Mouse (Mus musculus) midbrain, embryonic 14.5 days (tissue): ENCODE measurements around the gene Msh4. TPM values are rescaled to one million over a fixed set of nuclear protein-coding genes. Genes with fewer than 3 reads are reported as not detected.

ENCODE experiments used
- ATAC-seq: fragments of 200-750 bp; cut with Nextera tagmentation; 2 replicates; pipeline ENCODE4 v1.8.0; 2017; ENCODE audit warnings: moderate number of reproducible peaks, moderate library complexity; ENCODE audit not compliant: low FRiP score, low TSS enrichment
- DNase-seq: peaks from one replicate; pipeline ENCODE4 v3.0.0-alpha.2; 2015
- H3K27ac ChIP-seq: fragments of 300-500 bp; sonication (generic); replicated peaks from 2 replicates; pipeline ENCODE4 v1.5.1; 2014; ENCODE audit warnings: mild to moderate bottlenecking, low read depth, low read length, moderate library complexity
- H3K27me3 ChIP-seq: fragments of 300-500 bp; sonication (generic); 2 replicates; pipeline ENCODE4 v1.6.1; 2014; ENCODE audit warnings: low read length, control low read depth, mixed read lengths; ENCODE audit not compliant: control insufficient read depth, insufficient read depth
- H3K36me3 ChIP-seq: fragments of 300-500 bp; sonication (generic); 2 replicates; pipeline ENCODE4 v1.6.1; 2014; ENCODE audit warnings: low read length, control low read depth; ENCODE audit not compliant: control insufficient read depth, insufficient read depth
- H3K4me1 ChIP-seq: fragments of 300-500 bp; sonication (generic); 2 replicates; pipeline ENCODE4 v1.6.1; 2014; ENCODE audit warnings: mild to moderate bottlenecking, antibody characterized with exemption, low read length, control low read depth; ENCODE audit not compliant: control insufficient read depth, insufficient read depth
- H3K4me2 ChIP-seq: fragments of 300-500 bp; sonication (generic); 2 replicates; pipeline ENCODE4 v1.6.1; 2014; ENCODE audit warnings: mild to moderate bottlenecking, low read length, moderate library complexity
- H3K4me3 ChIP-seq: fragments of 300-500 bp; sonication (generic); replicated peaks from 2 replicates; pipeline ENCODE4 v1.5.1; 2014; ENCODE audit warnings: low read depth, low read length
- H3K9ac ChIP-seq: fragments of 300-500 bp; sonication (generic); replicated peaks from 2 replicates; pipeline ENCODE4 v1.6.1; 2014; ENCODE audit warnings: mild to moderate bottlenecking, low read length, moderate library complexity
- H3K9me3 ChIP-seq: fragments of 300-500 bp; sonication (generic); 2 replicates; pipeline ENCODE4 v1.6.1; 2016; ENCODE audit warnings: low read length, control low read depth, mixed read lengths; ENCODE audit not compliant: control insufficient read depth
- WGBS: fragments of 180-500 bp; shearing (Covaris S2); extraction: QIAGEN DNeasy Blood & Tissue Kit; methylation state at CpG from one replicate; pipeline ENCODE4 v1.1.7; 2014; 5-methylcytosine and 5-hydroxymethylcytosine counted together
- polyA plus RNA-seq: library from polyadenylated mRNA; unstranded; fragments of >200 nt; fragmentation: Nextera tagmentation; extraction: Ambion mirVana; gene quantifications from 2 replicates; pipeline ENCODE4 v1.2.1, GENCODE M21; 2014

Gene Msh4
- polyA plus RNA-seq, 1 experiment from 2014 or later, result 0.16 TPM

DNA sequence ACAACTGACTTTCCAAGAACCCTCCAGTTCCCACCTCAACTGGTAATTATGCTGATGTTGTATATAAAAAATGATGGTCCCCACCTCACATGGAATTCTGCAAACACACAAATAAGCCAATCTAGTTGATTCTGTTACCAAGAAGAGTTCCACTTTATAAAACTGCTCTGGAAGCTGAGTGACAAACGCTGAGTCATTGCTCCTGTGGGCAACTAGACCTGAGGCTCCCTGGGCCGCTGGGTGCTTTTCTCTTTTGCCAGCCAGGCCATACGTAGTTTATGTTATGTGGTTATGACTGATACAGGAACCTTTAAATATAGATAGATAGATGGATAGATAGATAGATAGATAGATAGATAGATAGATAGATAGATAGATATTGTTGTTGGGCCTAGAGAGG lies 87.2 kb downstream of the Msh4 start:
- Histone ChIP-seq H3K4me2 (no peak overlapping the region), H3K4me3 (no peak overlapping the region), H3K27ac (no peak overlapping the region), H3K9ac (no peak overlapping the region), H3K9me3 (no peaks in the 10 kb centered on the region), H3K27me3 (no peaks in the 10 kb centered on the region), H3K4me1 (no peaks in the 10 kb centered on the region), H3K36me3 (no peaks in the 10 kb centered on the region)
- 97% methylated on average over 3 of the region's 3 CpGs for WGBS
- DNase-seq (no peak), ATAC-seq (no peak)

GRCm38 (mm10) chr3:153817376-153817890 lies 88.5 kb downstream of the Msh4 start:
- Histone ChIP-seq H3K4me3 (no peak overlapping the region), H3K36me3 (no peaks in the 10 kb centered on the region), H3K27me3 (no peaks in the 10 kb centered on the region), H3K9me3 (no peaks in the 10 kb centered on the region), H3K9ac (no peak overlapping the region), H3K4me1 (no peaks in the 10 kb centered on the region), H3K27ac (no peak overlapping the region), H3K4me2 (no peak overlapping the region)
- WGBS, result 90% methylated on average over 9 of the region's 9 CpGs
- DNase-seq, result no peak
- ATAC-seq, result no peak

DNA sequence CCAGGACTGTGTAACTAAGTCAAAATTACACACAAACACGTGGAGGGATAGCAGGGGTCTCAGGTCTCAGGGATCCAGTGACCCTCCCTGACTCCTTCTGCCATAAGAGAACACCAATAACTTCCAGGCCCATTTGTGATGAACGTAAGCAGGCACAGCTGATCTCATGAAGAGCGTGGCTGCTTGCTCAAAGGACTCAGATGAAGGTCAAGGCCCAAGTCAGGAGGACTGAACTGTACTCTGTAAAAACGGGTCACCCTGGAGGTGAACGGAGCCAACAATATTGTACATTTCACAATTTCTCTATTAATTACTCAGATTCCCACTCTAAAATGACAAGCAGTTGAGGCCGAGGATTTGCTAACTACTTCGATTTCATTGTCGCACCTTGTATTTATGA lies 91.9 kb downstream of the Msh4 start:
- Histone ChIP-seq H3K9me3 (no peaks in the 10 kb centered on the region), H3K4me3 (no peak overlapping the region), H3K36me3 (no peaks in the 10 kb centered on the region), H3K4me1 (no peaks in the 10 kb centered on the region), H3K9ac (no peak overlapping the region), H3K27me3 (no peaks in the 10 kb centered on the region), H3K4me2 (no peak overlapping the region), H3K27ac (no peak overlapping the region)
- no peak for ATAC-seq
- WGBS, result 90% methylated on average over 8 of the region's 8 CpGs
- no peak for DNase-seq

DNA sequence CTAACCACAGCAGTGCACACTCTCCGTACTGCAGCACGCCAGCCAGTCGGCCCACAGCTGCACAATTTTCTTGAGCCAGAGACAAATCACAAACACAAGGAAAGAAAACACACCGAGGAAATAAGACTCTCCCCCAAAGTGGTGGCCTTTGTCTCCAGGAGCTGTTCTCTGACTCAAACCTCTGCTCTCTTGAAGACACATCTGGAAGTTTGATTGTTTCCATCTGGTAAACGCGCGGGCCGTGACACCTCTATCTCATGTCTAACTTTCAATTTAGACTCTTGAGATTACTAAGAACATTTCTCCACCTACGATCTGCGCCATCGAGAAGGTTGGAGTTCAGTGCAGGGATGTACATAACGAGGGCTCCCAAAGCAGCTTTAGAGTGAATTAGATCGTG lies 97.5 kb downstream of the Msh4 start:
- 92% methylated on average over 13 of the region's 13 CpGs for WGBS

DNA sequence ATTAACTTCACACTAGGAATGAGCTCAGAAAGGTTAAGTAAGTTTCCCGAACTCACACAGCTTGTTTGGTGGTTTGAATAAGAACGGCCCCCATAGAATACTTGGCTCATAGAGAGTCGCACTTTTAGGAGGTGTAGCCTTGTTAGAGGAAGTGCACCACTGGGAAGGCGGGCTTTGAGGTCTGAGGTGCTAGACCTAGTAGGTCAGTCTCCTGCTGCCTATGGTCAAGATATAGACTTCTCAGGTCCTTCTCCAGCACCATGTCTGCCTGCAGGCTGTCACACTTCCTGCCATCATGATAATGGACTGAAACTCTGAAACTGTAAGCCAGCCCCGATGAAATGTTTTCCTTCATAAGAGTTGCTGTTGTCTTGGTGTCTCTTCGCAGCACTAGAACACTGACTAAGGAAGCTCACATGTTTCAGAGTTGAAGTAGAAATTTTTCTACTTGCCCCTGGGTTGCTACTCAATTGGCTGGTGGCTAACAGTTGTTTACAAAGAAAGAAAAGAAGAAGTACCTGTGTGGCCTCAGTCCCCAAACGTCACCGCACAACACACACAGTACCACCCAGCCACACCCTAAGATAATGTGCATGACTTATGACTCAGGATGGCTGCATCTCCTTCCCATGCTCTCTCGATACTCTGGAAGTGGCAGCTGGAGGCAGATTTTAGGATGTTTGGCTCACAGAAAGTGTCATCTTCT lies 98.3 kb downstream of the Msh4 start:
- Histone ChIP-seq H3K4me1 (peaks cover 7% of the 10 kb centered on the region; the same call in 1 of the 2 replicates), H3K36me3 (no peaks in the 10 kb centered on the region), H3K27me3 (no peaks in the 10 kb centered on the region), H3K27ac (no peak overlapping the region), H3K4me3 (no peak overlapping the region), H3K9ac (no peak overlapping the region), H3K4me2 (no peak overlapping the region), H3K9me3 (no peaks in the 10 kb centered on the region)
- 92% methylated on average over 9 of the region's 9 CpGs for WGBS
- DNase-seq, result no peak
- ATAC-seq, result no peak

More for the DNA sequence above, 97.5 kb downstream of the Msh4 start:
- no peak for DNase-seq
- ATAC-seq, result no peak
- Histone ChIP-seq H3K9ac (no peak overlapping the region), H3K4me3 (no peak overlapping the region), H3K27me3 (no peaks in the 10 kb centered on the region), H3K4me2 (no peak overlapping the region), H3K4me1 (peaks cover 7% of the 10 kb centered on the region; the same call in 1 of the 2 replicates), H3K27ac (no peak overlapping the region), H3K9me3 (no peaks in the 10 kb centered on the region), H3K36me3 (no peaks in the 10 kb centered on the region)

Other genes with a start within 250 kb of the Msh4 start
- gene St6galnac3, start 181.0 kb downstream of the Msh4 start, polyA plus RNA-seq, result 21.4 and 26.6 TPM in 2 replicates
- gene Asb17, start 61.9 kb downstream of the Msh4 start, polyA plus RNA-seq, result not detected in 2 replicates
- gene Rabggtb, start 6.9 kb upstream of the Msh4 start, polyA plus RNA-seq, result 52.3 and 54.1 TPM in 2 replicates
- 46.8 and 52.7 TPM in 2 replicates for gene Acadm, start 38.5 kb upstream of the Msh4 start, polyA plus RNA-seq
- gene Slc44a5, start 67.3 kb upstream of the Msh4 start, polyA plus RNA-seq, result 14.3 and 15.5 TPM in 2 replicates